Mouse (Mus musculus): ENCODE results near the gene Commd2.

Commd2 gene

GRCm38 (mm10) chr3:57651231-57651864 is at the start of gene Commd2:
Gene Commd2, minus strand, starts transcription at chr3:57651715.
- in situ Hi-C loops (cut with MboI): loop anchor here (25.0 kb wide), 1 partner anchor 186 kb away; the partner anchor contains the start of gene Pfn2

DNA sequence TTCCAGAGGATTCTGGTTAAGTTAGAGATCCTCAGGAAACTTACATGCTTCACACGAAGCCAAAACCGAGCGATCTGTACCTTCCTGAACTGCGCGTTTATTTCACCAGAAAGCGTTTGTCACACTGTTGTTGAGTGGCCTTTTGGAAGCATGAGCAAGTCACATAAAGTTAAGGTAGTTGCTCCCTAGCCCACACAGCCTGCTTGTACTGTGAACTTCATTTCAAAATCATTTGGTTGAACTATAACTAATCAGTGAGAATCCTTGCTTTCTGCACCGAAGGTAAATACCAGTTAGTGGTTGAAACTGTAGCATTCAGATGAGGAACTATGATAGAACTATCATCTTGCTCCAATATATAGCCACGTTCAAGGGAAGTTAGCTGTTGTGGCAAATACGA is 45.3 kb upstream of the Commd2 start:
- in situ Hi-C loops (cut with MboI): no loop called here

GRCm38 (mm10) chr3:57696249-57696648 is 44.7 kb upstream of the Commd2 start:
- in situ Hi-C loops (cut with MboI): no loop called here

DNA sequence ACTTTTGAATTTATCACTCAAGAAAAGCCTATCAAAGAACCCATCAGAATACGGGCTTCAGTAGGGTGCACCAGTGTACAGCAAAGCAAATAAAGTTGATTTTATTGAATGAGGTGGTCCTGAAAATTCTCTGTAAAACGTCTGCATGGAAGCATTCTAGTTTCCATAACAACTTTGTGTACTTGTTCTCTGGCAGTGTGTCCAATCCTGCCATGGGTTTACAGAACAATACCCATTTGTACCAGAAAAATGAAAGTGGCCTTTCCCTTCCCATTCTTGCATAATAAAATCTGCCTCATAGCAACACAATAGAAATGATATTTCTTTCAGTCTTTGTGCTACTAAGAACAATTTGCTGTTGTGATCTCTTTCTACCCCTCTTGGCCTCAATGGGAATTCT is 41.2 kb upstream of the Commd2 start, which contains the start of gene Ankub1:
Ankub1 (minus strand) TSS at position 81 of the 400 bp plus-strand sequence.
- in situ Hi-C loops (cut with MboI): no loop called here

DNA sequence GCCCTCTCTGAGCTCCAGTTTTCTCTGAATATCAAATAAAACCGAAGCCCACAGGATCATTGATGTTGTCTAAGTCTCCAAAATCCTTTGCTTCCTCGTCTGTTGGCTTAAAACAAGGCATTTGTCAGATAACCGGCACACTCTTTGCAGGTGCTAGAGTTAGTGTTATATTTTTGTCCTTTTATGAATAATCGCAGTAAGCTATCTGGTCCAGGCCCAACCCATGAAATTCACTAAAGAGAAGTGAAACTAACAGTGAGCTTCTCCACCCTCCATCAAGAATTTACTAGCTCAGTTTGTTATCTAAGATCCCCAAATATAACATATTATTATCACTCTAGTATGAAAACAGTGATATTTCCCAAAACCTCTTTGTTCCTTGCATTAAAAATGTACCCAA is 40.3 kb upstream of the Commd2 start:
- in situ Hi-C loops (cut with MboI): no loop called here

GRCm38 (mm10) chr3:57677786-57678185 is 26.3 kb upstream of the Commd2 start:
- in situ Hi-C loops (cut with MboI): no loop called here

DNA sequence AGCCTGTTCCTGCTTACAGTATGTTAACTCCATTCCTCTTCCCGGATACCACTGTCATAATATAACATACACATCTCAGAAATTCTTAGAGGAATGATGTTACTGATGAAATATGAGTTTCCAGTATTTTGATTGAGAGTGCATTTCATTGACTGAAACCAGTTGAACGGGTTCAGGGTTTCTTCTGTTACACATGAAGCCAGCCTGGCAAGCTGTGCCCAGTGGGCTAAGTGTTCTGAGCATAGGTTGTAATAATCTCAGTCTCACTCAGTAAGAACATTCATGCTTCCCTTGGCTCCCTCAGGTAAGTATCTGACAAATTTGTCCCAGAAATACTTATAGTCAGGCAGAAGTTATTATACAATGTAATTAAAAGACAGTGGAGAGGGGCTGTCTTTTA is 22.6 kb upstream of the Commd2 start:
- in situ Hi-C loops (cut with MboI): loop anchor here (25.0 kb wide), 1 partner anchor 163 kb away; the partner anchor contains the start of gene Pfn2

DNA sequence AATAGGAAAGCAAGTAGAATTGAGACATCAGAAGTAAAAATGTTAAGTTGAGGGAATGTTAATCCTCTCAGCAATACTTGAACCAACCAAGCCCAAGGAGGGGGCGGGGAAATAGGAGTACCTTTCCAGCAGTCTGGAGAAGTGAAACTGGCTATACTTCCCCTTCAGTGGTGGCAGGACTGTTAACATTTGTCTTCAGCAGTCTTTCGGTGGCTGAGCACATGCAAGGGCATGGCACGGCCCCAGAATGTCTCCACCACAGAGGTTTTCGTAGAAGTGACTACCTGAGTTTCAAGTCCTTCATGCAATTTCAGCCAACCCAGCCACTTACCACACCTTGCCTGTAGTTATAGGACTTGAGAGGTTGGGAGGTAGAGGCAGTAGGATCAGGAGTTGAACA is 22.1 kb upstream of the Commd2 start:
- in situ Hi-C loops (cut with MboI): loop anchor here (25.0 kb wide), 1 partner anchor 164 kb away; the partner anchor contains the start of gene Pfn2

- in situ Hi-C loops (cut with MboI): loop anchor here (25.0 kb wide), 1 partner anchor 170 kb away; the partner anchor contains the start of gene Pfn2
These were observed 15.7 kb upstream of the Commd2 start for GRCm38 (mm10) chr3:57667054-57667723.

DNA sequence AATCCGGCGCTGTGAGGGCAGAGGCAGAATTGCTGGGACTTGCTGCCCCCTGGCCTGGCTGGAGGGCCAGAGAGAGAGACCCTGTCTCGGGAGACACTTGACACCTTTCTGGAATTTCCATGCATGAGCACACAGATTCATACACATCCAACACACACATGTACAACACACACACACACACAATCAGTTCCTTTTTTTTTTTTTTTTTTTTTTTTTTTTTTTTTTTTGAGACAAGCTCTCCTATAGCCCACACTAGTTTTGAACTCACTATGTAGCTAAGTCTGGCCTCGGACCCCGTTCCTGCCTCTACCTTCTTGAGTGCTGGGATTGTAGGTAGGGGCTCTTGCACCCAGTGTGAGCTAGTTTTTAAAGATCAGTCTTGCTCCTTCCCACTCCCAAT is 14.4 kb upstream of the Commd2 start:
- in situ Hi-C loops (cut with MboI): loop anchor here (25.0 kb wide), 1 partner anchor 171 kb away; the partner anchor contains the start of gene Pfn2

- in situ Hi-C loops (cut with MboI): loop anchor here (25.0 kb wide), 1 partner anchor 173 kb away; the partner anchor contains the start of gene Pfn2
These were observed 13.2 kb upstream of the Commd2 start for GRCm38 (mm10) chr3:57664682-57665081.

- in situ Hi-C loops (cut with MboI): loop anchor here (25.0 kb wide), 1 partner anchor 174 kb away; the partner anchor contains the start of gene Pfn2
These were observed 12.2 kb upstream of the Commd2 start for GRCm38 (mm10) chr3:57663731-57664130.

DNA sequence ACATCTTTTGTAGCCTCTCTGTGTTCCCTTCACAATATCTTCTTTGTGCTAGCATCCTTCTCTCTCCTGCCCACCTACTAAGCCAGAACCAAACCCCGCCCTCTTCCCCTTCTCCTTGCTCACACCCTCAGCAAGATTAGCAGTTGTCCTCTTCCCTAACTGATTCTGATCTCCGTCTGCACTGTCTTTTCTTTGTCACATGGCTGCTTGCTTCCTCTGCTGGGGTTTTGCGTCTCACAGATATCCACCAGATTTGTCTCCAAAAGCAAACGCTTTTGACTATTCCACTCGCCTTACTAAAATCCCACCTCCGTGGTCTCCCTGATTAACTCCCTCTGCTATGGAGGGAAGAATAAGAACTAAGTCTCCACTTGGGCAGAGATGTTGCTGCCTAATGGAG is 7.1 kb upstream of the Commd2 start:
- in situ Hi-C loops (cut with MboI): loop anchor here (25.0 kb wide), 1 partner anchor 179 kb away; the partner anchor contains the start of gene Pfn2

DNA sequence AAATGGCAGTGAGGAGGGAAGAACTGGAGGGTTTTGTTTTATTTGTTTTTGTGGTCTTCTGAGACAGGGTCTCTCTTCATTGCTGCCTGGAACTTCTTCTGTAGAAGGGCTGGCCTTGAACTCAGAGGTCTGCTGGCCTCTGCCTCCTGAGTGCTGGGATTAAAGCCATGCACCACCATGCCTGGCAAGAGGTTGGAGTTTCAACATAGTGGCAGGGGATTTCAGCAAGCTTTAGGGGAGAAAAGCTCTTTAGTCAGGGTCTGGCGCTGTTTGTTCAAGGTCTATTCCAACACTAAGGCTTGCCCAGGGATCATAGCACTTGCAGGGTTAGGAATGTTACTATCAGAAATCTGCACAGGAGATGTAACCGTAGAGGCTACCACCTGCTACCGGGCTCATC is 2.1 kb upstream of the Commd2 start:
- in situ Hi-C loops (cut with MboI): loop anchor here (25.0 kb wide), 1 partner anchor 184 kb away; the partner anchor contains the start of gene Pfn2

GRCm38 (mm10) chr3:57652485-57652884 is 970 bp upstream of the Commd2 start:
- in situ Hi-C loops (cut with MboI): loop anchor here (25.0 kb wide), 1 partner anchor 185 kb away; the partner anchor contains the start of gene Pfn2

GRCm38 (mm10) chr3:57651865-57652259 is 347 bp upstream of the Commd2 start:
- in situ Hi-C loops (cut with MboI): loop anchor here (25.0 kb wide), 1 partner anchor 185 kb away; the partner anchor contains the start of gene Pfn2

- in situ Hi-C loops (cut with MboI): no loop called here
These were observed 8.3 kb downstream of the Commd2 start for GRCm38 (mm10) chr3:57643191-57643590.

GRCm38 (mm10) chr3:57637596-57637995 is 13.9 kb downstream of the Commd2 start:
- in situ Hi-C loops (cut with MboI): no loop called here

- in situ Hi-C loops (cut with MboI): no loop called here
These were observed 16.6 kb downstream of the Commd2 start for GRCm38 (mm10) chr3:57634763-57635487.

GRCm38 (mm10) chr3:57626954-57627513 is 24.5 kb downstream of the Commd2 start:
- in situ Hi-C loops (cut with MboI): no loop called here

- in situ Hi-C loops (cut with MboI): no loop called here
These were observed 26.1 kb downstream of the Commd2 start for GRCm38 (mm10) chr3:57625275-57625997.

Data from mature B cell (primary cell).